Mouse (Mus musculus) megakaryocyte, embryonic 14.5 days (primary cell): ENCODE results near the gene Fsip1.

ENCODE experiments used
- FLI1 ChIP-seq: IDR thresholded peaks from 2 replicates; pipeline ENCODE4 v1.6.1; 2012; ENCODE audit warnings: low read length, inconsistent platforms, mixed read lengths
- GATA1 ChIP-seq: IDR thresholded peaks from 3 replicates; pipeline ENCODE4 v1.6.1; 2012; ENCODE audit warnings: mixed read lengths, low read length, inconsistent platforms, borderline replicate concordance

GRCm38 (mm10) chr2:118119684-118120083, 137.1 kb downstream of the Fsip1 start:
- TF ChIP-seq GATA1, result no peak
- TF ChIP-seq FLI1, result no peak
